Mouse (Mus musculus): Measurements from ENCODE around the gene Olfr1477. TPM values are rescaled to one million over a fixed set of nuclear protein-coding genes. Genes with fewer than 3 reads are reported as not detected.
"Not testable (repeated sequence)": the region's sequence is repeated elsewhere in the genome, so short reads cannot be mapped to it uniquely, and the experiment has no call there.

The Olfr1477 gene
- not detected in 2 replicates for polyA plus RNA-seq (2014; fragmentation: Nextera tagmentation; extraction: Ambion mirVana)

GRCm38 (mm10) chr19:13500246-13500645 is at the start of gene Olfr1477:
Olfr1477 (plus strand) TSS chr19:13500546.
- no peaks in the 10 kb centered on the region for H3K4me1 ChIP-seq (ENCODE audit: control insufficient read depth, insufficient read depth, low read length)
- no peaks in the 10 kb centered on the region for H3K36me3 ChIP-seq (ENCODE audit: control insufficient read depth, insufficient read depth, low read length)
- H3K4me2 ChIP-seq (ENCODE audit: low read depth, low read length): no peak within 1 kb of the TSS
- H3K9me3 ChIP-seq (ENCODE audit: control insufficient read depth, low read length): peaks cover 3% of the 10 kb centered on the region; the same call in 1 of the 2 replicates
- no peak for ATAC-seq (ENCODE audit: low read depth)
- no peak within 1 kb of the TSS for H3K4me3 ChIP-seq (ENCODE audit: low read depth, low read length)
- no peaks in the 10 kb centered on the region for H3K27me3 ChIP-seq (replicated peaks; ENCODE audit: control insufficient read depth, insufficient read depth, low read length)
- no peak for DNase-seq (ENCODE audit: low spot score)
- H3K9ac ChIP-seq (ENCODE audit: low read depth, low read length): no peak within 1 kb of the TSS
- WGBS: 70% methylated on average over 3 of the region's 3 CpGs
- H3K27ac ChIP-seq (replicated peaks; ENCODE audit: low read depth, low read length): no peak within 1 kb of the TSS

- Histone ChIP-seq H3K4me3 (ENCODE audit: low read depth, low read length) (no peak within 1 kb of the TSS), H3K27ac (replicated peaks; ENCODE audit: low read depth, low read length) (no peak within 1 kb of the TSS), H3K4me1 (ENCODE audit: control insufficient read depth, insufficient read depth, low read length) (no peaks in the 10 kb centered on the region), H3K9me3 (ENCODE audit: control insufficient read depth, low read length) (no peaks in the 10 kb centered on the region), H3K36me3 (ENCODE audit: control insufficient read depth, insufficient read depth, low read length) (no peaks in the 10 kb centered on the region), H3K9ac (ENCODE audit: low read depth, low read length) (no peak within 1 kb of the TSS), H3K4me2 (ENCODE audit: low read depth, low read length) (no peak within 1 kb of the TSS), H3K27me3 (replicated peaks; ENCODE audit: control insufficient read depth, insufficient read depth, low read length) (no peaks in the 10 kb centered on the region)
- DNase-seq (ENCODE audit: low spot score): no peak
- 82% methylated on average over 1 of the region's 1 CpGs for WGBS
- ATAC-seq (ENCODE audit: low read depth): no peak
Measured at GRCm38 (mm10) chr19:13455986-13456385, 44.4 kb upstream of the Olfr1477 start, which contains the start of gene Olfr1472. Olfr1472 (minus strand) TSS chr19:13456086.

- not testable (repeated sequence) for H3K9ac ChIP-seq (ENCODE audit: low read depth, low read length); H3K27ac ChIP-seq (replicated peaks; ENCODE audit: low read depth, low read length); H3K27me3 ChIP-seq (replicated peaks; ENCODE audit: control insufficient read depth, insufficient read depth, low read length); DNase-seq (ENCODE audit: low spot score); H3K4me3 ChIP-seq (ENCODE audit: low read depth, low read length); H3K9me3 ChIP-seq (ENCODE audit: control insufficient read depth, low read length); H3K4me2 ChIP-seq (ENCODE audit: low read depth, low read length); H3K4me1 ChIP-seq (ENCODE audit: control insufficient read depth, insufficient read depth, low read length); H3K36me3 ChIP-seq (ENCODE audit: control insufficient read depth, insufficient read depth, low read length); ATAC-seq (ENCODE audit: low read depth)
- 73% methylated on average over 4 of the region's 4 CpGs for whole genome bisulfite sequencing
Measured at GRCm38 (mm10) chr19:13469265-13469664, 31.1 kb upstream of the Olfr1477 start, which contains the start of gene Olfr1474. Olfr1474 (plus strand) TSS chr19:13469565.

GRCm38 (mm10) chr19:13480096-13480495 is 20.2 kb upstream of the Olfr1477 start, which contains the start of gene Olfr1475:
Olfr1475 (minus strand) TSS chr19:13480196.
- DNase-seq (ENCODE audit: low spot score) (no peak), ATAC-seq (ENCODE audit: low read depth) (no peak)
- Histone ChIP-seq H3K4me2 (ENCODE audit: low read depth, low read length) (no peak within 1 kb of the TSS), H3K9me3 (ENCODE audit: control insufficient read depth, low read length) (no peaks in the 10 kb centered on the region), H3K9ac (ENCODE audit: low read depth, low read length) (no peak within 1 kb of the TSS), H3K36me3 (ENCODE audit: control insufficient read depth, insufficient read depth, low read length) (no peaks in the 10 kb centered on the region), H3K27ac (replicated peaks; ENCODE audit: low read depth, low read length) (no peak within 1 kb of the TSS), H3K27me3 (replicated peaks; ENCODE audit: control insufficient read depth, insufficient read depth, low read length) (no peaks in the 10 kb centered on the region), H3K4me1 (ENCODE audit: control insufficient read depth, insufficient read depth, low read length) (no peaks in the 10 kb centered on the region), H3K4me3 (ENCODE audit: low read depth, low read length) (no peak within 1 kb of the TSS)

- no peaks in the 10 kb centered on the region for H3K27me3 ChIP-seq (replicated peaks; ENCODE audit: control insufficient read depth, insufficient read depth, low read length)
- no peak within 1 kb of the TSS for H3K4me2 ChIP-seq (ENCODE audit: low read depth, low read length)
- 0 out of 2 replicates have a peak, but pooled peaks cover 13% of the 10 kb centered on the region for H3K9me3 ChIP-seq (ENCODE audit: control insufficient read depth, low read length)
- no peak within 1 kb of the TSS for H3K9ac ChIP-seq (ENCODE audit: low read depth, low read length)
- no peak for DNase-seq (ENCODE audit: low spot score)
- H3K27ac ChIP-seq (replicated peaks; ENCODE audit: low read depth, low read length): no peak within 1 kb of the TSS
- no peak within 1 kb of the TSS for H3K4me3 ChIP-seq (ENCODE audit: low read depth, low read length)
- no peaks in the 10 kb centered on the region for H3K36me3 ChIP-seq (ENCODE audit: control insufficient read depth, insufficient read depth, low read length)
- no peak for ATAC-seq (ENCODE audit: low read depth)
- WGBS: 76% methylated on average over 2 of the region's 2 CpGs
- no peaks in the 10 kb centered on the region for H3K4me1 ChIP-seq (ENCODE audit: control insufficient read depth, insufficient read depth, low read length)
Measured at GRCm38 (mm10) chr19:13527613-13528012, 27.3 kb downstream of the Olfr1477 start, which contains the start of gene Olfr1480. Olfr1480 (plus strand) TSS chr19:13527913.

Other genes with a start within 250 kb of the Olfr1477 start
- gene Olfr1465, start 185.0 kb upstream of the Olfr1477 start, polyA plus RNA-seq (2014; fragmentation: Nextera tagmentation; extraction: Ambion mirVana): not detected in 2 replicates
- gene Olfr1466, start 161.7 kb upstream of the Olfr1477 start, polyA plus RNA-seq (2014; fragmentation: Nextera tagmentation; extraction: Ambion mirVana): not detected in 2 replicates
- gene Olfr1467, start 138.3 kb upstream of the Olfr1477 start, polyA plus RNA-seq (2014; fragmentation: Nextera tagmentation; extraction: Ambion mirVana): not detected in 2 replicates
- not detected in 2 replicates for gene Olfr1469, start 92.7 kb upstream of the Olfr1477 start, polyA plus RNA-seq (2014; fragmentation: Nextera tagmentation; extraction: Ambion mirVana)
- gene Olfr1471, start 57.1 kb upstream of the Olfr1477 start, polyA plus RNA-seq (2014; fragmentation: Nextera tagmentation; extraction: Ambion mirVana): not detected in 2 replicates
- not detected in 2 replicates for gene Olfr1472, start 44.5 kb upstream of the Olfr1477 start, polyA plus RNA-seq (2014; fragmentation: Nextera tagmentation; extraction: Ambion mirVana)
- gene Olfr1474, start 31.0 kb upstream of the Olfr1477 start, polyA plus RNA-seq (2014; fragmentation: Nextera tagmentation; extraction: Ambion mirVana): not detected in 2 replicates
- gene Olfr1475, start 20.4 kb upstream of the Olfr1477 start, polyA plus RNA-seq (2014; fragmentation: Nextera tagmentation; extraction: Ambion mirVana): not detected in 2 replicates
- not detected in 2 replicates for gene Olfr1480, start 27.4 kb downstream of the Olfr1477 start, polyA plus RNA-seq (2014; fragmentation: Nextera tagmentation; extraction: Ambion mirVana)
- not detected in 2 replicates for gene Olfr1484, start 83.0 kb downstream of the Olfr1477 start, polyA plus RNA-seq (2014; fragmentation: Nextera tagmentation; extraction: Ambion mirVana)
- gene Olfr1487, start 116.8 kb downstream of the Olfr1477 start, polyA plus RNA-seq (2014; fragmentation: Nextera tagmentation; extraction: Ambion mirVana): not detected in 2 replicates
- not detected in 2 replicates for gene Olfr1489, start 131.1 kb downstream of the Olfr1477 start, polyA plus RNA-seq (2014; fragmentation: Nextera tagmentation; extraction: Ambion mirVana)
- gene Olfr1490, start 150.5 kb downstream of the Olfr1477 start, polyA plus RNA-seq (2014; fragmentation: Nextera tagmentation; extraction: Ambion mirVana): not detected in 2 replicates
- not detected in 2 replicates for gene Olfr1491, start 196.7 kb downstream of the Olfr1477 start, polyA plus RNA-seq (2014; fragmentation: Nextera tagmentation; extraction: Ambion mirVana)
- 0.10 TPM in 1 of 2 replicates, not detected in the other for gene Olfr1493-ps1, start 222.7 kb downstream of the Olfr1477 start, polyA plus RNA-seq (2014; fragmentation: Nextera tagmentation; extraction: Ambion mirVana)
- not detected in 2 replicates for gene Olfr1494, start 239.2 kb downstream of the Olfr1477 start, polyA plus RNA-seq (2014; fragmentation: Nextera tagmentation; extraction: Ambion mirVana)